Mouse (Mus musculus): Measurements from ENCODE around the gene Plekho1. TPM values are rescaled to one million over a fixed set of nuclear protein-coding genes. Genes with fewer than 3 reads are reported as not detected.
"Not testable (repeated sequence)": the region's sequence is repeated elsewhere in the genome, so short reads cannot be mapped to it uniquely, and the experiment has no call there.

The Plekho1 gene
- polyA plus RNA-seq, 1 experiment from 2014 or later = 6.9 TPM

GRCm38 (mm10) chr3:95959807-95960206, 36.0 kb downstream of the Plekho1 start:
- Histone ChIP-seq H3K4me3 (replicated peaks) (no peak overlapping the region), H3K9me3 (replicated peaks) (no peaks in the 10 kb centered on the region), H3K36me3 (no peaks in the 10 kb centered on the region), H3K27ac (no peak overlapping the region), H3K4me1 (replicated peaks) (peaks cover 30% of the 10 kb centered on the region), H3K27me3 (no peaks in the 10 kb centered on the region), H3K4me2 (no peak overlapping the region), H3K9ac (no peak overlapping the region)
- no peak for DNase-seq
- WGBS (ENCODE audit: insufficient replicate concordance) = 82% methylated on average over 1 of the region's 1 CpGs
- ATAC-seq (ENCODE audit: low read depth) = no peak

- Histone ChIP-seq H3K27me3 (no peaks in the 10 kb centered on the region), H3K27ac (no peak overlapping the region), H3K4me2 (no peak overlapping the region), H3K9me3 (replicated peaks) (no peaks in the 10 kb centered on the region), H3K36me3 (no peaks in the 10 kb centered on the region), H3K4me1 (replicated peaks) (peaks cover 33% of the 10 kb centered on the region), H3K4me3 (replicated peaks) (no peak overlapping the region), H3K9ac (no peak overlapping the region)
- ATAC-seq (ENCODE audit: low read depth) (no peak), DNase-seq (peak; percentile 37)
- 57% methylated on average over 5 of the region's 5 CpGs for WGBS (ENCODE audit: insufficient replicate concordance)
Observed at GRCm38 (mm10) chr3:95959082-95959481, 36.7 kb downstream of the Plekho1 start.

- no peak overlapping the region for H3K4me2 ChIP-seq
- no peaks in the 10 kb centered on the region for H3K36me3 ChIP-seq
- DNase-seq = no peak
- H3K4me1 ChIP-seq (replicated peaks) = peaks cover 38% of the 10 kb centered on the region
- H3K4me3 ChIP-seq (replicated peaks) = no peak overlapping the region
- no peak overlapping the region; the same call in 1 of the 2 replicates for H3K27ac ChIP-seq
- no peaks in the 10 kb centered on the region for H3K27me3 ChIP-seq
- H3K9ac ChIP-seq = no peak overlapping the region
- H3K9me3 ChIP-seq (replicated peaks) = no peaks in the 10 kb centered on the region
- 28% methylated on average over 8 of the region's 8 CpGs for WGBS (ENCODE audit: insufficient replicate concordance)
- ATAC-seq (ENCODE audit: low read depth) = no peak
Observed at GRCm38 (mm10) chr3:95957359-95958148, 38.2 kb downstream of the Plekho1 start.

GRCm38 (mm10) chr3:95955318-95955717, 40.5 kb downstream of the Plekho1 start:
- WGBS (ENCODE audit: insufficient replicate concordance) = 71% methylated on average over 5 of the region's 5 CpGs
- Histone ChIP-seq H3K9me3 (replicated peaks) (no peaks in the 10 kb centered on the region), H3K4me2 (no peak overlapping the region), H3K4me1 (replicated peaks) (peaks cover 50% of the 10 kb centered on the region), H3K4me3 (replicated peaks) (no peak overlapping the region), H3K9ac (no peak overlapping the region), H3K27me3 (no peaks in the 10 kb centered on the region), H3K27ac (no peak overlapping the region), H3K36me3 (no peaks in the 10 kb centered on the region)
- DNase-seq (no peak), ATAC-seq (ENCODE audit: low read depth) (no peak)

- H3K4me2 ChIP-seq; H3K36me3 ChIP-seq; H3K9ac ChIP-seq; H3K4me3 ChIP-seq (replicated peaks); H3K27me3 ChIP-seq; H3K9me3 ChIP-seq (replicated peaks); ATAC-seq (ENCODE audit: low read depth); DNase-seq; H3K27ac ChIP-seq: not testable (repeated sequence)
- H3K4me1 ChIP-seq (replicated peaks) = peaks cover 54% of the 10 kb centered on the region
- 79% methylated on average over 12 of the region's 12 CpGs for WGBS (ENCODE audit: insufficient replicate concordance)
Observed at GRCm38 (mm10) chr3:95954648-95955173, 41.1 kb downstream of the Plekho1 start.

- no peak for DNase-seq
- H3K4me1 ChIP-seq (replicated peaks) = peaks cover 63% of the 10 kb centered on the region
- H3K9ac ChIP-seq = no peak overlapping the region
- 58% methylated on average over 3 of the region's 3 CpGs for WGBS (ENCODE audit: insufficient replicate concordance)
- ATAC-seq (ENCODE audit: low read depth) = no peak
- no peaks in the 10 kb centered on the region for H3K27me3 ChIP-seq
- no peak overlapping the region for H3K27ac ChIP-seq
- no peak overlapping the region for H3K4me3 ChIP-seq (replicated peaks)
- H3K36me3 ChIP-seq = peaks cover 3% of the 10 kb centered on the region; the same call in 1 of the 2 replicates
- no peak overlapping the region for H3K4me2 ChIP-seq
- H3K9me3 ChIP-seq (replicated peaks) = no peaks in the 10 kb centered on the region
Observed at GRCm38 (mm10) chr3:95953522-95953921, 42.3 kb downstream of the Plekho1 start.

GRCm38 (mm10) chr3:95953023-95953422, 42.8 kb downstream of the Plekho1 start:
- no peak overlapping the region for H3K4me2 ChIP-seq
- peaks cover 8% of the 10 kb centered on the region; the same call in 1 of the 2 replicates for H3K36me3 ChIP-seq
- H3K9ac ChIP-seq = no peak overlapping the region
- no peak for DNase-seq
- H3K9me3 ChIP-seq (replicated peaks) = no peaks in the 10 kb centered on the region
- no peak for ATAC-seq (ENCODE audit: low read depth)
- H3K4me1 ChIP-seq (replicated peaks) = peaks cover 60% of the 10 kb centered on the region
- no peak overlapping the region for H3K27ac ChIP-seq
- H3K4me3 ChIP-seq (replicated peaks) = no peak overlapping the region
- no peaks in the 10 kb centered on the region for H3K27me3 ChIP-seq

- DNase-seq; H3K27me3 ChIP-seq; H3K9me3 ChIP-seq (replicated peaks): not testable (repeated sequence)
- Histone ChIP-seq H3K4me1 (replicated peaks) (peaks cover 52% of the 10 kb centered on the region), H3K36me3 (peaks cover 19% of the 10 kb centered on the region), H3K9ac (peak overlapping the region; percentile 78), H3K27ac (peak overlapping the region; percentile 91), H3K4me2 (peak overlapping the region; percentile 71), H3K4me3 (replicated peaks) (peak overlapping the region; percentile 72)
- 0 out of 2 replicates have a peak, but pooled peaks have one; percentile 5 for ATAC-seq (ENCODE audit: low read depth)
- 55% methylated on average over 12 of the region's 12 CpGs for WGBS (ENCODE audit: insufficient replicate concordance)
Observed at GRCm38 (mm10) chr3:95951566-95951965, 44.2 kb downstream of the Plekho1 start.

GRCm38 (mm10) chr3:95950763-95951551, 44.8 kb downstream of the Plekho1 start:
- peak overlapping the region; percentile 78 for H3K9ac ChIP-seq
- peaks cover 25% of the 10 kb centered on the region for H3K36me3 ChIP-seq
- WGBS (ENCODE audit: insufficient replicate concordance) = under 1% methylated on average over 49 of the region's 49 CpGs
- H3K4me1 ChIP-seq (replicated peaks) = peaks cover 46% of the 10 kb centered on the region
- peak; percentile 93 for ATAC-seq (ENCODE audit: low read depth)
- H3K9me3 ChIP-seq (replicated peaks) = no peaks in the 10 kb centered on the region
- peak overlapping the region; percentile 72 for H3K4me3 ChIP-seq (replicated peaks)
- peak overlapping the region; percentile 71 for H3K4me2 ChIP-seq
- peak; percentile 79 for DNase-seq
- no peaks in the 10 kb centered on the region for H3K27me3 ChIP-seq
- peak overlapping the region; percentile 91 for H3K27ac ChIP-seq

GRCm38 (mm10) chr3:95948325-95948724, 47.5 kb downstream of the Plekho1 start:
- no peak for ATAC-seq (ENCODE audit: low read depth)
- H3K27ac ChIP-seq = no peak overlapping the region
- 82% methylated on average over 5 of the region's 5 CpGs for WGBS (ENCODE audit: insufficient replicate concordance)

GRCm38 (mm10) chr3:95945731-95946240, 50.0 kb downstream of the Plekho1 start:
- Histone ChIP-seq H3K27ac (no peak overlapping the region), H3K4me2 (no peak overlapping the region), H3K9me3 (replicated peaks) (no peaks in the 10 kb centered on the region), H3K4me1 (replicated peaks) (peaks cover 16% of the 10 kb centered on the region), H3K4me3 (replicated peaks) (no peak overlapping the region), H3K36me3 (peaks cover 75% of the 10 kb centered on the region), H3K9ac (no peak overlapping the region), H3K27me3 (no peaks in the 10 kb centered on the region)
- ATAC-seq (ENCODE audit: low read depth) (no peak), DNase-seq (no peak)
- 89% methylated on average over 14 of the region's 14 CpGs for WGBS (ENCODE audit: insufficient replicate concordance)

More at GRCm38 (mm10) chr3:95948325-95948724, 47.5 kb downstream of the Plekho1 start:
- no peak for DNase-seq
- peaks cover 50% of the 10 kb centered on the region for H3K36me3 ChIP-seq
- H3K4me2 ChIP-seq = no peak overlapping the region
- no peaks in the 10 kb centered on the region for H3K9me3 ChIP-seq (replicated peaks)
- H3K27me3 ChIP-seq = no peaks in the 10 kb centered on the region
- H3K4me1 ChIP-seq (replicated peaks) = peaks cover 30% of the 10 kb centered on the region
- H3K4me3 ChIP-seq (replicated peaks) = no peak overlapping the region
- no peak overlapping the region for H3K9ac ChIP-seq

Measured in liver, embryonic 13.5 days (tissue).